Mouse (Mus musculus): ENCODE measurements around the gene Gm20388. TPM values are rescaled to one million over a fixed set of nuclear protein-coding genes. Genes with fewer than 3 reads are reported as not detected.

Gene Gm20388
- polyA plus RNA-seq, 1 experiment = 49.7 TPM

- 82% methylated on average over 26 of the region's 26 CpGs for WGBS
- no peak overlapping the region for H3K27ac ChIP-seq (ENCODE audit: insufficient read depth, low read depth, low read length)
- peaks cover 20% of the 10 kb centered on the region for H3K4me1 ChIP-seq (ENCODE audit: control insufficient read depth, insufficient read depth, low read length)
- no peak overlapping the region for H3K4me3 ChIP-seq (ENCODE audit: insufficient read depth, low read depth, low read length)
- TF ChIP-seq CTCF (conservative IDR thresholded peaks at IDR 0.05; ENCODE audit: insufficient read depth, insufficient read length, low read depth, low read length) (no peak), POLR2A (IDR thresholded peaks at IDR 0.05; ENCODE audit: low read depth, low read length) (no peak)
- H3K27me3 ChIP-seq (replicated peaks; ENCODE audit: control insufficient read depth, insufficient read depth, low read length) = no peaks in the 10 kb centered on the region
- no peak for DNase-seq
- H3K36me3 ChIP-seq (ENCODE audit: control insufficient read depth, insufficient read depth, low read length) = no peaks in the 10 kb centered on the region
Measured at GRCm38 (mm10) chr8:120513638-120514461, 603.2 kb downstream of the Gm20388 start.

- Histone ChIP-seq H3K36me3 (ENCODE audit: control insufficient read depth, insufficient read depth, low read length) (no peaks in the 10 kb centered on the region), H3K27ac (ENCODE audit: insufficient read depth, low read depth, low read length) (no peak overlapping the region), H3K4me3 (ENCODE audit: insufficient read depth, low read depth, low read length) (no peak overlapping the region), H3K27me3 (replicated peaks; ENCODE audit: control insufficient read depth, insufficient read depth, low read length) (no peaks in the 10 kb centered on the region), H3K4me1 (ENCODE audit: control insufficient read depth, insufficient read depth, low read length) (peaks cover 17% of the 10 kb centered on the region)
- TF ChIP-seq POLR2A (IDR thresholded peaks at IDR 0.05; ENCODE audit: low read depth, low read length) = no peak
- no peak for TF ChIP-seq CTCF (conservative IDR thresholded peaks at IDR 0.05; ENCODE audit: insufficient read depth, insufficient read length, low read depth, low read length)
- DNase-seq = peak; percentile 58
- 78% methylated on average over 2 of the region's 2 CpGs for WGBS
Measured at GRCm38 (mm10) chr8:120515214-120515613, 604.6 kb downstream of the Gm20388 start.

GRCm38 (mm10) chr8:120515650-120516049 lies 605.0 kb downstream of the Gm20388 start:
- Histone ChIP-seq H3K36me3 (ENCODE audit: control insufficient read depth, insufficient read depth, low read length) (no peaks in the 10 kb centered on the region), H3K4me1 (ENCODE audit: control insufficient read depth, insufficient read depth, low read length) (peaks cover 18% of the 10 kb centered on the region), H3K27ac (ENCODE audit: insufficient read depth, low read depth, low read length) (no peak overlapping the region), H3K4me3 (ENCODE audit: insufficient read depth, low read depth, low read length) (no peak overlapping the region), H3K27me3 (replicated peaks; ENCODE audit: control insufficient read depth, insufficient read depth, low read length) (no peaks in the 10 kb centered on the region)
- 90% methylated on average over 6 of the region's 6 CpGs for WGBS
- DNase-seq = no peak
- TF ChIP-seq POLR2A (IDR thresholded peaks at IDR 0.05; ENCODE audit: low read depth, low read length) = no peak
- no peak for TF ChIP-seq CTCF (conservative IDR thresholded peaks at IDR 0.05; ENCODE audit: insufficient read depth, insufficient read length, low read depth, low read length)

GRCm38 (mm10) chr8:120516182-120516755 lies 605.6 kb downstream of the Gm20388 start:
- Histone ChIP-seq H3K4me3 (ENCODE audit: insufficient read depth, low read depth, low read length) (no peak overlapping the region), H3K27ac (ENCODE audit: insufficient read depth, low read depth, low read length) (no peak overlapping the region), H3K4me1 (ENCODE audit: control insufficient read depth, insufficient read depth, low read length) (peaks cover 12% of the 10 kb centered on the region), H3K36me3 (ENCODE audit: control insufficient read depth, insufficient read depth, low read length) (no peaks in the 10 kb centered on the region), H3K27me3 (replicated peaks; ENCODE audit: control insufficient read depth, insufficient read depth, low read length) (no peaks in the 10 kb centered on the region)
- no peak for TF ChIP-seq CTCF (conservative IDR thresholded peaks at IDR 0.05; ENCODE audit: insufficient read depth, insufficient read length, low read depth, low read length)
- TF ChIP-seq POLR2A (IDR thresholded peaks at IDR 0.05; ENCODE audit: low read depth, low read length) = no peak
- 45% methylated on average over 12 of the region's 12 CpGs for WGBS
- no peak for DNase-seq

- DNase-seq = peak; percentile 66
- Histone ChIP-seq H3K4me1 (ENCODE audit: control insufficient read depth, insufficient read depth, low read length) (peaks cover 8% of the 10 kb centered on the region; the same call in 1 of the 2 replicates), H3K4me3 (ENCODE audit: insufficient read depth, low read depth, low read length) (no peak overlapping the region), H3K27ac (ENCODE audit: insufficient read depth, low read depth, low read length) (no peak overlapping the region), H3K27me3 (replicated peaks; ENCODE audit: control insufficient read depth, insufficient read depth, low read length) (no peaks in the 10 kb centered on the region), H3K36me3 (ENCODE audit: control insufficient read depth, insufficient read depth, low read length) (no peaks in the 10 kb centered on the region)
- no peak for TF ChIP-seq POLR2A (IDR thresholded peaks at IDR 0.05; ENCODE audit: low read depth, low read length)
- TF ChIP-seq CTCF (conservative IDR thresholded peaks at IDR 0.05; ENCODE audit: insufficient read depth, insufficient read length, low read depth, low read length) = no peak
- 60% methylated on average over 11 of the region's 11 CpGs for WGBS
Measured at GRCm38 (mm10) chr8:120517666-120518410, 607.2 kb downstream of the Gm20388 start.

GRCm38 (mm10) chr8:120518736-120519534 lies 608.3 kb downstream of the Gm20388 start:
- Histone ChIP-seq H3K27ac (ENCODE audit: insufficient read depth, low read depth, low read length) (no peak overlapping the region), H3K4me3 (ENCODE audit: insufficient read depth, low read depth, low read length) (no peak overlapping the region), H3K36me3 (ENCODE audit: control insufficient read depth, insufficient read depth, low read length) (no peaks in the 10 kb centered on the region), H3K27me3 (replicated peaks; ENCODE audit: control insufficient read depth, insufficient read depth, low read length) (no peaks in the 10 kb centered on the region), H3K4me1 (ENCODE audit: control insufficient read depth, insufficient read depth, low read length) (peaks cover 8% of the 10 kb centered on the region; the same call in 1 of the 2 replicates)
- DNase-seq = peak; percentile 51
- TF ChIP-seq CTCF (conservative IDR thresholded peaks at IDR 0.05; ENCODE audit: insufficient read depth, insufficient read length, low read depth, low read length) (no peak), POLR2A (IDR thresholded peaks at IDR 0.05; ENCODE audit: low read depth, low read length) (no peak)
- WGBS = 69% methylated on average over 14 of the region's 14 CpGs

Data from kidney, adult 2 months (tissue).